Mouse (Mus musculus): ENCODE results near the gene Scml4. TPM values are rescaled to one million over a fixed set of nuclear protein-coding genes. Genes with fewer than 3 reads are reported as not detected.

Scml4 gene
- polyA plus RNA-seq, 1 experiment, result 6.8 TPM

- no peak for DNase-seq (ENCODE audit: low read depth)
Measured at GRCm38 (mm10) chr10:42951078-42952045, 91.2 kb downstream of the Scml4 start.

GRCm38 (mm10) chr10:42952046-42952420 is 91.9 kb downstream of the Scml4 start:
- DNase-seq (ENCODE audit: low read depth), result no peak

DNA sequence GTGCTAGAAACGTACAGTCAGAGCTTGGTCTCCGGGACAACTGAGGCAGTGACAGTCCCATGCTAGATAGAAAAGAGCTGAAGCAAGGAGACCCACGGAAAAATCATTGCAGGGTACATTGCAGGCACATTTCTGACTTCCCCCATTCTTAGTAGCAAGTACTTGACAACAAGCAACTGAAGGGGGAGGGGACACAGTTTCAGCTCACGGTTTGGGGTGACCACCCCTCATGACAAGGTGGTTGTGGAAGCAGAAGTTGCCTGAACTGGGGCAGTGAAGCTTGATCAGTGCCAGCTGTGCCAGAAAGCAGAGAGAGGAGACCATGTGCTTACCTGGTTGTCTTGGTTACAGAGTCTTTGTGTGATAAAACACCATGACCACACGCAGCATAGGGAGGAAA is 93.4 kb downstream of the Scml4 start:
- no peak for DNase-seq (ENCODE audit: low read depth)

- no peak for DNase-seq (ENCODE audit: low read depth)
Measured at GRCm38 (mm10) chr10:42955205-42955604, 95.0 kb downstream of the Scml4 start.

DNA sequence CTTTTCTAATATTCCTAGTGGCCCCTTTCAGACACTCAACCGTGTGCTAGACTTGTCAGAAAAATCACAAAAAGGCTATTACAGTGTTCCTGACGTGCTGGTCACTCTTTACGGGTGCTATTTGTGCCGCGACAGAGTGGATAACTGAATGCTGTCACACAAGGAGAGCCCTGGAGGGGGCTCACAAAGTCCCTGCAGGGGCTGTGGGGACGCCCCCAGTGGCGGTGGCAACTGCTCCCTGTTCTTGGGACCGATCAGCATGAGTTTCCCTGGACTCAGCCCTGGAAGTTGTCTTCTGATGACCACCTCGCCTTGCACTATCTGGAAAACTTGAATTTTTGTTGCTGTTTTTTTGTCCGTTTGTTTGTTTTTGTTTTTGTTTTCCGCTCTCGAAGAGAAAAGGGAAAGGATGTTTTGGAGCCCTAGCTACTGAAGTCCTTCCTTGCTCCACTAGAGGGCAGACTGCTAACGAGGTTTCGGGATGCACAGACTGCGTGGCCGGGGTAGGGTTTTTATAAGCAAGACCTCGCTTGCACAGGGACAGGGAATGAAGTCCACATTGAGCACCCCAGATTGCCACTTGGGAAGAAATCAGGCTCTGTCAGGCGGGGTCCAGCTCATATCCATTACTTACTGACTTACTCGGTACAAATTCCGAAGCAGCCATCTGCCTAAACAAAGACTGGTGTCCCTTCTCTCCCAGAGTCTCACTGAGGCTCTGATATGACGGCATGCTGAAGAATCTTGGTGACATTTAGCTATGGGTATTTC is 97.9 kb downstream of the Scml4 start:
- no peak for DNase-seq (ENCODE audit: low read depth)

- no peak for DNase-seq (ENCODE audit: low read depth)
Measured at GRCm38 (mm10) chr10:42958686-42959085, 98.5 kb downstream of the Scml4 start.

DNA sequence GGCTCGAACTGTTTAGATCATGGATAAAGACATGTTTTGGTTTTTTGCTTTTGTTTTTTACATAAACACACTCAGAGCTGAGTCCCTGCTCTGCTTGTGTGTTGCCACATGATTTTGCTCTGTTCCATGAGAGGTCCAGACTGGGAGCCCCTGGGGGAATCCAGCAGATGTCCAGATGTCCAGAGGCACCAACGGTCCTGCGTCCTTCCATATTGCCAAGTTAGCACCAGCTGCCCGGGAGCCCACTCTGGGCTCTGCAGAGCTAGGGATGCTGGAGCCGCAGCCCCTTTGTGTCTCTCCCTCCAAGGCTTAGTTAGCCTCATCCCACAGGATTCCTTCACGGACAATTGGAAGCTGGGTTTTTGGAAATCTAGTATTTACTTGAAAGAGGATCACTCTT is 101.6 kb downstream of the Scml4 start:
- no peak for DNase-seq (ENCODE audit: low read depth)

DNA sequence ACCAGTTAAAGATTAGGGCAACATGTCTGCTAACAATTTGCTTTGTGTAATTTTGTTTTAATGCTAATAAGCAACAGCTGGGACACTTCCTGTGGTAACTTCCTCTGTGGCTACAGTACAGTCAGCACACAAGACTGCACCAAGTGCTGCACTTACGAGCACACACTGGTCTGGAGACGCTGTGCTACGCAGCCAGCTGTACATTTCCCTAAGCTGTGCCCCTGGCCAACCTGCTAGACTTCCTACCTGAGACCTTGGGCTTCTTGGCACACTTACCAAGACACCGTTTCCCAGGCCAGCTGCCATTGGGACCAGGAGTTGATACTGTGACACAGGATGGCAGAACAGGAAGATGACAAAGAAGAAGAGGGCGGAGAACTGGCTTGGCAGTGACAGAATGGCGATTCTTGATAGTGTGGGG is 102.0 kb downstream of the Scml4 start:
- no peak for DNase-seq (ENCODE audit: low read depth)

DNA sequence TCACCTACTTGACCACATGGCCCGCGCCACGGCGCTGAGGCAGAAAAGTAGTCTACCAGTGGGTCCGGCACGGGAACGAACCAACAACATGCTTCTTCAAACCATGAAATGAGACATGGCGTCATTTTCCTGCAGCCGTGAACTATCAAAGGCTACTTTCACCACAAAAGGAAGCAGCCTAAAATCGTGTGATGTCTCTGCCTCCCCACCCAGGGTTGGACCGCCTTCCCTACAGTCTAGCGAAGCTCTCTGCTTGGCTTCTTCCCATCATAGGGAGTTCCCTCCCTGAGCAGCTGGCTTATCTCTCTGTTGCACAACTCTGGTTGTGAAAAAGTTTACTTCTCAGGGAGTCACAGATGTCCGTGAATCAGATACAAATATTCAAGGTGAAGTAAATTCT is 102.5 kb downstream of the Scml4 start:
- no peak for DNase-seq (ENCODE audit: low read depth)

DNA sequence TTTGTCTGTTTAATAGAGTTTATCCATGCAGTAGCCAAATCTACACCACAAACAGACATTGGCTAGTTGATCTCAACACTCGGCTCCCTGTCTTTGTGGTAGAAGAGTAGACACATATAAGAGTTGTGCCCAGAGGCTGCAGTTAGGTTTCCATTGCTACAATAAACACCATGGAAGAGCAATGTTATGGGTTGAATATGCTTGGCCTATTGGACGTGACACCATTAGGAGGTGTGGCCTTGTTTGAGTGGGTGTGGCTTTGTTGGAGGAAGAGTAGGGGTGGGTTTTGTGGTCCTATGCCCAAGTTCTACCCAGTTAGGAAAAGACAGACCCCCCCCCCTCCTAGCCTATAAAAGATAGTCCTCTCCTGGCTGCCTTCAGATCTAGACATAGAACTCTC is 102.9 kb downstream of the Scml4 start:
- no peak for DNase-seq (ENCODE audit: low read depth)

GRCm38 (mm10) chr10:42968332-42968731 is 108.2 kb downstream of the Scml4 start:
- no peak for DNase-seq (ENCODE audit: low read depth)

DNA sequence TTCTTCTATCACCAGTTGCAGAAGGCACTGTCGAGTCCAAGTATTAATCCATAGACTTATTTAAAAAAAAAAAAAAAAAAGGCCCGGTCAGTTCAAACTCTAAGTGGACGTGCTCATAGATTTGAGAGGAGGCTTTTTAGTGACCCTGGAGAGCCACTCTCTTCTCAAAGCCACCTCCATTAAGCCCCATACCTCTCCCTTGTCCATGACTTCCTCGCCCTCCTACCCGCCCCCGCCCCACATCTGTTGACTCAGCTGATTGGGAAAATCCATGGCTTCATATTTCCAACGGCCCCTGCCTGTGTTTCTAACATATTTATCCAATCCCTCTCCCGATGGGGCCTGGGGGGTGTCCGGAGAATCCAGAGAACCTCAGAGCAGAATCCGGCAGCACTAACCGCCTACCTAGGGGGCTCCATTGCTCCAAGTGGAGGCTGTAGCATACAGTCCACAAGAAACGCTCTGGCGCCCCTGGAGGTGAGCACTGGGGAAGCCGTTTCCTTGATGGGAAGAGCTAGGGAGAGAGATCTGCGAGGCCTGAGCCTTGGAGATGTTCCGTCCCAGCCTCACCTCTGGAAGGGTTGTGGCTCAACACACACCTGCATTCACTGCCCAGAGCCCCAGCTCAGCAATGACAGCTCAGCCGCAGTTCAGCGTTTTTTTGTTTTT is 112.5 kb downstream of the Scml4 start:
- no peak for DNase-seq (ENCODE audit: low read depth)

DNA sequence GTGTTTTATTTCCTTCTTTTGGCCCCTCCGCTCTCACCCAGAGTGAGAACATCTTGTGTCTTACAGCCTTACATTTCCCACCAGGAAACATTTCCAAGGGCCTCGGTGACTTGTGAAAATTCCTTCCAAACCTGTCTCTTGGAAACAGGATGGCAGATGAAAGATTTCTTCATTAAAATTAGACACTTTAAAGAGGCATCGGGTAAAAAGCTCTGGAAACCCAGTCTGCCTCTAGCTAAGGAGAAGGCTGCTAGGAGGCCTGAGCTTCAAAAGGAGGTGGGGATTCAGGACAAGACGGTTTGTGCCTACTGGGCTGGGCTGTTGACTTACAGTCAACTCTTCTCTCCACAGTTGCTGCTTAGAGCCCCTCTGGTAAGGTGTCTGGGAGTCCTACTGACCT is 113.4 kb downstream of the Scml4 start:
- no peak for DNase-seq (ENCODE audit: low read depth)

DNA sequence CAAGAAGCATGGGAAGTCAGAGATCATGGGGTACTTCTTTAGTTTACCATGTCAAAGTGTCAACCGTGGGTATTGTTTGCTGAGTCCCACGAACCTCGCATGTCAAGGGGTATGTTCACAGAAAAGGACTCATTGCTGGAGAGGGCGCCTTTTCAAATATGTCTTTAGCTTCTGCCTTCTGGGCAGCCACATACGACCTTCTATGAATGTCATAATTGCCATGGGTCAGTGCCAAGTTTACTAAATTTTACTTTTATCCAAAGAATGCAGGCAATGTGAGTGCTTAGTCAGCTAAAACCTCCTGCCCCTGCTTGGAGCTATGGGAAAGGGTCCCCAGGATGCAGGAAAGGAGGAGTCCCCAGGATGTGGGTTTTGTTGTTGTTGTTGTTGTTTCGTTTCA is 116.4 kb downstream of the Scml4 start:
- no peak for DNase-seq (ENCODE audit: low read depth)

GRCm38 (mm10) chr10:42978346-42978745 is 118.2 kb downstream of the Scml4 start:
- no peak for DNase-seq (ENCODE audit: low read depth)

- DNase-seq (ENCODE audit: low read depth), result no peak
Measured at GRCm38 (mm10) chr10:42980999-42981757, 121.0 kb downstream of the Scml4 start.

GRCm38 (mm10) chr10:42984886-42985285 is 124.7 kb downstream of the Scml4 start:
- no peak for DNase-seq (ENCODE audit: low read depth)

DNA sequence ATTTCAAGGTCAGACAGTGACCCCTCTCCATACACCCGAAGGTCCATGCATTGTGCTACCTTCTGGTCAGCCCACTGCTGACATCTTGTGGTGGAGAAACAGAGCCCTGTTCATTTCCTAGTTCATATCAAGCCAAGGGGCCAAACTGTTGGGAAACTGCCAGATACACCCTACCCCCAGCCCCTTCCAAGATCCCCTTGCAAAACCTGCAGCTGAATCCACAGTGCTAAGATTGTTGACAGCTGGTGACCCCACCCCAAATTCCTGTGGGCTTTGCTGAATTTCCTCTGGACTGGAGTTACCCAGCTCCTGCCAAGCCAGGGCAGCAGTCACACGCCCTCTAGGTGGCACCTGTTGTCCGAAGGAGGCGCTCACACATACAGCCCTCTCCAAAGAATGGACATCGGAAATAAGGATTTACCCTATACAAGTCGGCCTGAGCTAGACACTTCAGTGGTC is 127.5 kb downstream of the Scml4 start:
- peak; percentile 14 for DNase-seq (ENCODE audit: low read depth)

GRCm38 (mm10) chr10:42988627-42989026 is 128.5 kb downstream of the Scml4 start:
- no peak for DNase-seq (ENCODE audit: low read depth)

GRCm38 (mm10) chr10:42989910-42990309 is 129.7 kb downstream of the Scml4 start:
- DNase-seq (ENCODE audit: low read depth), result peak; percentile 6

GRCm38 (mm10) chr10:42991018-42991417 is 130.8 kb downstream of the Scml4 start:
- DNase-seq (ENCODE audit: low read depth), result no peak
